Mouse (Mus musculus): ENCODE data around the gene Ttc28. TPM values are rescaled to one million over a fixed set of nuclear protein-coding genes. Genes with fewer than 3 reads are reported as not detected.

The Ttc28 gene
- total and polyA plus RNA-seq, 3 experiments, result 0.21 to 0.89 (median 0.28) TPM

DNA sequence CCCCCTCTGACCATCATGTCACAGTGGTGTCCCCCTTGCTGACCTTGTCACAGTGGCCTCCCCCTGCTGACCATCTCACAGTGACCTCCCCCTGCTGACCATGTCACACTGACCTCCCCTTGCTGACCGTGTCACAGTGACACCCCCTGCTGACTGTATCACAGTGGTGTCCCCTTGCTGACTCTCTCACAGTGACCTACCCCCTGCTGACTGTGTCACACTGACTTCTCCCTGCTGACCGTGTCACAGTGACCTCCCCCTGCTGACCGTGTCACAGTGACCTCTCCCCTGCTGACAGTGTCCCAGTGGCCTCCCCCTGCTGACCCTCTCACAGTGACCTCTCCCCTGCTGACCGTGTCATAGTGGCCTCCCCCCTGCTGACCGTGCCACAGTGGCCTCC lies 57.0 kb downstream of the Ttc28 start:
- no peak overlapping the region for H3K4me3 ChIP-seq (replicated peaks in 1 of 3; ENCODE audit: low read depth in 2 of 3, low read length in 2 of 3, poor library complexity in 1 of 3)

DNA sequence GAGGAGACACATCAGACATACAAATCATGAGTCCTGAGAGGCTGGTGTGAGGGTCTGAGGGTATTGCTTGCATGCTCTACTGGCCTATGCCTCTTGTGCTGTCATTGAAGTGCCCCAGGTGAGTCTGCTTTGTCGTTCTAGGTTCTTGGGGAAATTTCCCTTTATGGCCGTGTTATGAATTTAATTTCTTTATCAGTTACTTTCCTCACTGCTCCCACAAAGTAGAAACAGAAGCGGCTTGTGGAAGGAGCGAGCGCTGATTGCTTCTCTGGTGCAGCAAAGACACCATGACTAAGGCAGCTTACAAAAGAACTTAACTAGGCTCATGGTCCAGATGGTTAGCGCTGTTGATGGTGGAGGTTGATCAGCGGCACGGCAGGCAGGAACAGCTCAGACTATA lies 64.7 kb downstream of the Ttc28 start:
- Histone ChIP-seq H3K4me3 (replicated peaks in 1 of 3; ENCODE audit: low read depth in 2 of 3, low read length in 2 of 3, poor library complexity in 1 of 3) (no peak overlapping the region), H3K27ac (ENCODE audit: insufficient read depth, low read depth) (no peak overlapping the region), H3K79me2 (replicated peaks; ENCODE audit: control insufficient read depth, extremely low read depth, insufficient read depth, poor library complexity, severe bottlenecking) (no peaks in the 10 kb centered on the region), H3K4me2 (ENCODE audit: insufficient read depth, low read depth, poor library complexity, severe bottlenecking) (no peak overlapping the region), H3K9me3 (replicated peaks; ENCODE audit: low read length) (no peaks in the 10 kb centered on the region), H3K36me3 (replicated peaks in 1 of 2; ENCODE audit: control insufficient read depth in 1 of 2, insufficient read depth in 1 of 2, low read length in 1 of 2) (no peaks in the 10 kb centered on the region), H3K9ac (ENCODE audit: insufficient read depth, low read depth) (no peak overlapping the region), H3K4me1 (ENCODE audit: control insufficient read depth in 1 of 2, insufficient read depth in 2 of 2) (peaks cover 0 to 2% of the 10 kb centered on the region in 2 experiments; a peak in 1 of 4 replicates), H3K27me3 (replicated peaks) (no peaks in the 10 kb centered on the region)
- dilution Hi-C loops (cut with MboI; ENCODE audit: extremely low pct_ligation_motif_present, extremely low pct_unique_long_range_greater_than_20kb, low sequenced_read_pairs), result no loop called here
- in situ Hi-C loops (cut with MboI; ENCODE audit: low pct_ligation_motif_present, low pct_unique_long_range_greater_than_20kb, low sequenced_read_pairs), result no loop called here
- DNase-seq (ENCODE audit: extremely low read depth), result no peak
- TF ChIP-seq ZNF384 (IDR thresholded peaks at IDR 0.05; ENCODE audit: low read depth, low read length), result no peak
- no peak for TF ChIP-seq SIN3A (IDR thresholded peaks at IDR 0.05; ENCODE audit: low read length)
- no peak for TF ChIP-seq BHLHE40 (IDR thresholded peaks at IDR 0.05; ENCODE audit: low read depth, low read length)
- no peak for TF ChIP-seq PAX5 (IDR thresholded peaks at IDR 0.05; ENCODE audit: low read length)
- TF ChIP-seq ETS1 (conservative IDR thresholded peaks at IDR 0.05; ENCODE audit: low read depth, low read length), result no peak
- TF ChIP-seq JUN (IDR thresholded peaks at IDR 0.05; ENCODE audit: insufficient read depth, low read depth, low read length), result no peak
- no peak for TF ChIP-seq CHD2 (IDR thresholded peaks at IDR 0.05; ENCODE audit: low read length)

More for the DNA sequence above, 57.0 kb downstream of the Ttc28 start:
- no peak for DNase-seq (ENCODE audit: extremely low read depth)
- H3K79me2 ChIP-seq (replicated peaks; ENCODE audit: control insufficient read depth, extremely low read depth, insufficient read depth, poor library complexity, severe bottlenecking), result no peaks in the 10 kb centered on the region
- no peak overlapping the region for H3K27ac ChIP-seq (ENCODE audit: insufficient read depth, low read depth)
- no peaks in the 10 kb centered on the region for H3K36me3 ChIP-seq (replicated peaks in 1 of 2; ENCODE audit: control insufficient read depth in 1 of 2, insufficient read depth in 1 of 2, low read length in 1 of 2)
- H3K4me1 ChIP-seq (ENCODE audit: control insufficient read depth in 1 of 2, insufficient read depth in 2 of 2), result peaks cover 0 to 4% of the 10 kb centered on the region in 2 experiments; a peak in 1 of 4 replicates
- H3K9me3 ChIP-seq (replicated peaks; ENCODE audit: low read length), result peaks cover 2% of the 10 kb centered on the region
- no peak for TF ChIP-seq CHD2 (IDR thresholded peaks at IDR 0.05; ENCODE audit: low read length)
- dilution Hi-C loops (cut with MboI; ENCODE audit: extremely low pct_ligation_motif_present, extremely low pct_unique_long_range_greater_than_20kb, low sequenced_read_pairs) (no loop called here), in situ Hi-C loops (cut with MboI; ENCODE audit: low pct_ligation_motif_present, low pct_unique_long_range_greater_than_20kb, low sequenced_read_pairs) (no loop called here)
- H3K4me2 ChIP-seq (ENCODE audit: insufficient read depth, low read depth, poor library complexity, severe bottlenecking), result no peak overlapping the region
- no peaks in the 10 kb centered on the region for H3K27me3 ChIP-seq (replicated peaks)
- H3K9ac ChIP-seq (ENCODE audit: insufficient read depth, low read depth), result no peak overlapping the region

DNA sequence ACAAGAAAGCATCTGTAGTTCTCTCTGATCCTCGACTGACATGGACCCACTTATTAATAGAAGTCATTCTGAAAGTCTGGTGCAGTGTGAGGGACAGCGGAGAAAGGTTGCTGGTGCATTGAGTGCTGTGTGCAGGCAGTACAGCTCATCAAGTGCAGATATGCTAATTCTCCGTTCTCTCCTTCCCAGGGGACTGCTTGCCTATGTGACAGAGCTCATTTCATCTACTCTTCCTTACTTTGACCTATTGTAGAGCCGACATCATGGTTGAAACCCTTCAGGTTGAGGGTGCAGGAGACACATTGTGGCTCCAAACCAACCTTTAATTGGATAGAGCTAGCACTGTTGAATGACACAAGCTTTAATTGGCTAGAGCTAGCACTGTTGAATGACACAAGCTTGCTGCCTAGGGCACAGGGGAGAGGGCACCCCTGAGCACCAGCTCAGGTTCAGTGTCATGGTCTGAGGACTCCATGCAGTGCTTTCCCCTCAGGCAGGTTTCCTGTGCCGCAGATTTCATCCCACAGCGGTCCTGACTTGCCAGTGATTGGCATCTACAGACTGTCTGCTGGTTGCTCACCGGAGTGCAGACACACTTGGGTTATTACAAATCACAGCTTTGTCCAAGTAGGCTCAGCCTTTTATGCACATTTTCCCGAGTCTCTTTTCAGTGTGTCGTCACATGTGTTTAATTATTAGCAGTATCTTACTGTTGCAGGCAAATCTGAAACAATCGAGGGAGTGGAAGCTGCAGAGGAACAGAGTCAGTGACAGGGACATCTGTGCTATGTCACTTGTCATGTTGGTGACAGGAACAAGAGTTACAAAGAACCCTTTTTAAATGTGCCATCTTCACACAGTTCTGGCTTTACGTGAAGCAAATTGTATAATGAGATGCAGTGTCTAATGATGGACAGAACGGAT lies 69.1 kb downstream of the Ttc28 start:
- in situ Hi-C loops (cut with MboI; ENCODE audit: low pct_ligation_motif_present, low pct_unique_long_range_greater_than_20kb, low sequenced_read_pairs), result no loop called here
- Histone ChIP-seq H3K4me1 (ENCODE audit: control insufficient read depth in 1 of 2, insufficient read depth in 2 of 2) (peaks cover 0 to 2% of the 10 kb centered on the region in 2 experiments; a peak in 1 of 4 replicates), H3K27me3 (replicated peaks) (no peaks in the 10 kb centered on the region), H3K36me3 (replicated peaks in 1 of 2; ENCODE audit: control insufficient read depth in 1 of 2, insufficient read depth in 1 of 2, low read length in 1 of 2) (no peaks in the 10 kb centered on the region), H3K4me2 (ENCODE audit: insufficient read depth, low read depth, poor library complexity, severe bottlenecking) (no peak overlapping the region), H3K9me3 (replicated peaks; ENCODE audit: low read length) (no peaks in the 10 kb centered on the region), H3K9ac (ENCODE audit: insufficient read depth, low read depth) (no peak overlapping the region), H3K79me2 (replicated peaks; ENCODE audit: control insufficient read depth, extremely low read depth, insufficient read depth, poor library complexity, severe bottlenecking) (no peaks in the 10 kb centered on the region), H3K4me3 (replicated peaks in 1 of 3; ENCODE audit: low read depth in 2 of 3, low read length in 2 of 3, poor library complexity in 1 of 3) (no peak overlapping the region), H3K27ac (ENCODE audit: insufficient read depth, low read depth) (no peak overlapping the region)
- DNase-seq (ENCODE audit: extremely low read depth), result no peak
- no peak for TF ChIP-seq ZNF384 (IDR thresholded peaks at IDR 0.05; ENCODE audit: low read depth, low read length)
- TF ChIP-seq KAT2A (IDR thresholded peaks at IDR 0.05; ENCODE audit: insufficient replicate concordance, low read length), result no peak
- no peak for TF ChIP-seq MAZ (IDR thresholded peaks at IDR 0.05; ENCODE audit: low read depth, low read length)
- TF ChIP-seq BHLHE40 (IDR thresholded peaks at IDR 0.05; ENCODE audit: low read depth, low read length), result no peak
- TF ChIP-seq ELF1 (IDR thresholded peaks at IDR 0.05; ENCODE audit: low read depth, low read length), result no peak
- no peak for TF ChIP-seq ZC3H11A (IDR thresholded peaks at IDR 0.05; ENCODE audit: low read depth, low read length)
- no peak for TF ChIP-seq CHD1 (IDR thresholded peaks at IDR 0.05; ENCODE audit: low read depth, low read length)
- TF ChIP-seq MXI1 (IDR thresholded peaks at IDR 0.05; ENCODE audit: low read depth, low read length), result no peak
- dilution Hi-C loops (cut with MboI; ENCODE audit: extremely low pct_ligation_motif_present, extremely low pct_unique_long_range_greater_than_20kb, low sequenced_read_pairs), result no loop called here

Measured in CH12.LX (cell line).